8 mouse cellular contexts compared by ENCODE assay signal in the genomic region with DNA sequence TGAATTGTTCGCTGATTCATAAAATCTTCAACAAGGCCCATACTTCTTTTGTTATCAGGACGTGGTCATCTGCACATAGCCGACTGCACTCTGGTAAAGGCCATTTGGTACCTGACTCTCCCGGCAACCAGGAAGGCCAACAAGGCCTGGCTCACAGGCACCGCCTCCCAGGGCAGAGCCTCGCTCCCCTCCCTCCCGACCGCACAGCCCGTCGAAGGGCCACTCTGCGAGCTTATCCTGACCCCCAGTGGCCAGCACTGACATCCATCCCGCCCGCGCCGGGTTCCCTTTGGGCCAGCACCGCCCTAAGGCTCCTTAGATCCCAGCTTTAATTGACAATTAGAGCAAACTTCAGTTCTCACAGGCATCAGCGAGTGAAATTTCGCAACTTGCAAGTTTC.
DNase-seq lines count a peak whose midpoint lies in the region; ATAC-seq lines count a peak whose summit lies in the region.

No protein-coding gene starts in this region.

- no peak overlapping the region for H3K27ac ChIP-seq in hindbrain, embryonic 11.5 days (ENCODE audit: low read depth, low read length)
- H3K27ac ChIP-seq in macrophage: no peak overlapping the region

- 2% methylated on average over 18 of the region's 18 CpGs for WGBS in hindbrain, embryonic 11.5 days
- WGBS in macrophage (ENCODE audit: missing documents): 2% methylated on average over 18 of the region's 18 CpGs

- DNase-seq in MEL-GATA-1-ER (ENCODE audit: extremely low read depth, low read depth): peak; percentile 28
- DNase-seq in cerebellum, adult 18-20 months: peak; percentile 17 to 44
- peak; percentile 83 for DNase-seq in forelimb bud, embryonic 11.5 days (ENCODE audit: low read depth, low spot score)
- DNase-seq in hindbrain, embryonic 11.5 days (ENCODE audit: low spot score): peak; percentile 82
- DNase-seq in layer of hippocampus, postnatal 10 days (ENCODE audit: low spot score in 2 of 2): peak; percentile 71 to 78
- DNase-seq in right cerebral cortex, adult 18-20 months: peak; percentile 53
- peak; percentile 47 for DNase-seq in urinary bladder, postnatal 10 days (ENCODE audit: low spot score)

- H3K79me2 ChIP-seq in macrophage (ENCODE audit: inconsistent target): no peaks in the 10 kb centered on the region

- H3K36me3 ChIP-seq in hindbrain, embryonic 11.5 days (ENCODE audit: control insufficient read depth, insufficient read depth, low read length): no peaks in the 10 kb centered on the region
- no peaks in the 10 kb centered on the region for H3K36me3 ChIP-seq in macrophage (ENCODE audit: inconsistent target)

- no peak overlapping the region; the same call in 1 of the 2 replicates for H3K4me3 ChIP-seq in hindbrain, embryonic 11.5 days (ENCODE audit: low read depth, low read length)
- peak overlapping the region; percentile 15; the same call in 1 of the 2 replicates for H3K4me3 ChIP-seq in macrophage (ENCODE audit: inconsistent target)

- peak overlapping the region; percentile 24 for H3K4me2 ChIP-seq in hindbrain, embryonic 11.5 days (replicated peaks; ENCODE audit: low read depth, low read length)

- ATAC-seq in hindbrain, embryonic 11.5 days (ENCODE audit: low FRiP score): peak; percentile 85

- H3K9ac ChIP-seq in hindbrain, embryonic 11.5 days (ENCODE audit: low read depth, low read length): no peak overlapping the region

- H3K27me3 ChIP-seq in hindbrain, embryonic 11.5 days (ENCODE audit: control insufficient read depth, insufficient read depth, low read length): no peaks in the 10 kb centered on the region

- H3K4me1 ChIP-seq in hindbrain, embryonic 11.5 days (replicated peaks; ENCODE audit: control insufficient read depth, insufficient read depth, low read length): peaks cover 3% of the 10 kb centered on the region

- no peaks in the 10 kb centered on the region for H3K9me3 ChIP-seq in hindbrain, embryonic 11.5 days (ENCODE audit: control insufficient read depth, low read length)

Comparison
In these comparisons a context has a peak if more than half of its experiments do, and no peak if none do; other contexts are left out.
1. DNase-seq: peak in every context shown above with its lines; median percentile 83 in forelimb bud, embryonic 11.5 days; 82 in hindbrain, embryonic 11.5 days; 74 in layer of hippocampus, postnatal 10 days; 53 in right cerebral cortex, adult 18-20 months; 47 in urinary bladder, postnatal 10 days; 30 in cerebellum, adult 18-20 months; 28 in MEL-GATA-1-ER.